Mouse (Mus musculus) small intestine, adult 2 months (tissue): ENCODE data around the gene Scrn1.

Source experiments
- CTCF ChIP-seq: fragments of 200-500 bp; IDR thresholded peaks from 2 replicates; pipeline ENCODE4 v1.5.1; 2012; ENCODE audit warnings: low read depth, mild to moderate bottlenecking, control low read depth, inconsistent platforms, low read length, moderate library complexity, mixed read lengths; ENCODE audit not compliant: insufficient replicate concordance, insufficient read length; ENCODE audit errors: extremely low read depth
- POLR2A ChIP-seq: fragments of 200-500 bp; IDR thresholded peaks from 2 replicates; pipeline ENCODE4 v1.6.1; 2012; ENCODE audit warnings: low read depth, mild to moderate bottlenecking, control low read depth, inconsistent platforms, low read length, moderate library complexity

GRCm38 (mm10) chr6:54516512-54517134 lies 49.7 kb downstream of the Scrn1 start:
- TF ChIP-seq POLR2A (no peak), CTCF (no peak)
